Mouse (Mus musculus) heart, embryonic 10.5 days (tissue): Measurements from ENCODE around the gene Galr3. TPM values are rescaled to one million over a fixed set of nuclear protein-coding genes. Genes with fewer than 3 reads are reported as not detected.
"Not testable (repeated sequence)": the region's sequence is repeated elsewhere in the genome, so short reads cannot be mapped to it uniquely, and the experiment has no call there.

Source experiments
- DNase-seq: peaks from one replicate; pipeline ENCODE4 v3.0.0-alpha.2; 2017; ENCODE audit warnings: low spot score
- H3K27ac ChIP-seq: fragments of 300-500 bp; sonication (generic); 2 replicates; pipeline ENCODE4 v1.5.1; 2016; ENCODE audit warnings: mild to moderate bottlenecking
- H3K27me3 ChIP-seq: fragments of 300-500 bp; sonication (generic); 2 replicates; pipeline ENCODE4 v1.6.1; 2016; ENCODE audit warnings: mild to moderate bottlenecking; ENCODE audit not compliant: poor library complexity, insufficient read depth, severe bottlenecking
- H3K36me3 ChIP-seq: fragments of 300-500 bp; sonication (generic); 2 replicates; pipeline ENCODE4 v1.6.1; 2016; ENCODE audit warnings: mild to moderate bottlenecking, moderate library complexity
- H3K4me1 ChIP-seq: fragments of 300-500 bp; sonication (generic); 2 replicates; pipeline ENCODE4 v1.6.1; 2016; ENCODE audit warnings: mild to moderate bottlenecking
- H3K4me3 ChIP-seq: fragments of 300-500 bp; sonication (generic); 2 replicates; pipeline ENCODE4 v1.5.1; 2016; ENCODE audit warnings: mild to moderate bottlenecking, moderate library complexity
- H3K9me3 ChIP-seq: fragments of 300-500 bp; sonication (generic); 2 replicates; pipeline ENCODE4 v1.6.1; 2016; ENCODE audit warnings: mild to moderate bottlenecking, moderate library complexity
- WGBS: fragments of 180-500 bp; shearing (Covaris S2); methylation state at CpG from one replicate; pipeline ENCODE4 v1.1.7; 2016; 5-methylcytosine and 5-hydroxymethylcytosine counted together
- polyA plus RNA-seq: library from polyadenylated mRNA; unstranded; fragments of >200 nt; fragmentation: Nextera tagmentation; extraction: Ambion mirVana; gene quantifications from 2 replicates; pipeline ENCODE4 v1.2.1, GENCODE M21; 2016

The Galr3 gene
- polyA plus RNA-seq, 1 experiment from 2014 or later = 0.26 TPM

DNA sequence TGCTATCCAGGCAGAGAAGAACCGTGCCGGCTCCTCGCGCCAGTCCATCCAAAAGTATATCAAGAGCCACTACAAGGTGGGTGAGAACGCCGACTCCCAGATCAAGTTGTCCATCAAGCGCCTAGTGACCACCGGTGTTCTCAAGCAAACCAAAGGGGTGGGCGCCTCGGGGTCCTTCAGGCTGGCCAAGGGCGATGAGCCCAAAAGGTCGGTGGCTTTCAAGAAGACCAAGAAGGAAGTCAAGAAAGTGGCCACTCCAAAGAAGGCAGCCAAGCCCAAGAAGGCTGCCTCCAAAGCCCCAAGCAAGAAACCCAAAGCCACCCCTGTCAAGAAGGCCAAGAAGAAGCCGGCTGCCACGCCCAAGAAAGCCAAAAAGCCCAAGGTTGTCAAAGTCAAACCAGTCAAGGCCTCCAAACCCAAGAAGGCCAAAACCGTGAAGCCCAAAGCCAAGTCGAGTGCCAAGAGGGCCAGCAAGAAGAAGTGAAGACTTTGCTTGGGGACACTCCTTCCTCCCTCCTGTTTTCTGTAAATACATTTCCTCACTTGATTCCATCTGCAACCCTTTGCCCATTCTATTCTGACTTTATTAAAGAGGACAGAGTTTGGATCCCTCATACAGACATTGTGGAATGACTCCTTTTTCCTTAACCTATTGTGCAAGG lies 12.7 kb upstream of the Galr3 start:
- whole genome bisulfite sequencing = 32% methylated on average over 16 of the region's 16 CpGs
- H3K27me3 ChIP-seq = peaks cover 18% of the 10 kb centered on the region; the same call in 1 of the 2 replicates

DNA sequence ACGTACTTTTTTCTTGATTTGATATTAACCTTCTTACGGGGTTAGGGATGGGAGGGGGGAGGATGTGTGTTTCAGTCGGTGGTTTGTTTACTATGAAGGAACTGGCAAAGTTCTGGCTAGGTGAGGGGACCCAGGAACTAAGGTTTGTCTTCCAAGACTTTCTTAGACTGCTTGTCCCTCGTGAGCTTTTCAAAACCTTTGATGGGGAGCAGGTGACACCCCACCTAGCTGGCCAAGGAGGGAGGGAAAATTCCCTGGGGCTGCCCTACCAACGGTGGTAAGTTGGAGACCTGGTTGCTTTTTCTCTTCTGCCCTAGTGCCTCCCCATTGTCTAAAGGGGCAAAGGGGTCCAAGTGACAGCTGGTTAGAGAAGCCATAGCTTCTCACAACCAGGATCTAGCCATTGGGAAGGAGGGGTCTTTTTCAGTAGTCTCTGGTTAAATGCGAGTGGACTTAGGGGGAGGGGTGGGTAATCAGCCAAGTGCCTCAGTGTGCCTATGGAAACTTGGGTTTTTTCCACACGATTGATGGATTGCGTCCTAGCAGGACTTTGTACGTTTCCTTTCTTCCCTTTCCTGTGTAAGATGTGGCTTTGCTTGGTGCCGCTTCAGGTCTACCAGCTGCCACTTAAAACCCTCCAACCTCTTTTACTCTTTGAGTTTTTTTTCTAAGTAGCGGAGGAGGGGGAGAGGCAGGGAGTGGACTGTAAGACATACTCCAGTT lies 12.0 kb upstream of the Galr3 start:
- WGBS = 16% methylated on average over 11 of the region's 11 CpGs
- Histone ChIP-seq H3K27me3 (peaks cover 18% of the 10 kb centered on the region; the same call in 1 of the 2 replicates), H3K36me3 (no peaks in the 10 kb centered on the region), H3K4me3 (peak overlapping the region; percentile 83), H3K9me3 (no peaks in the 10 kb centered on the region), H3K27ac (peak overlapping the region; percentile 100), H3K4me1 (peaks cover 48% of the 10 kb centered on the region)
- no peak for DNase-seq

More for the DNA sequence above, 12.7 kb upstream of the Galr3 start:
- peak overlapping the region; percentile 83 for H3K4me3 ChIP-seq
- peak overlapping the region; percentile 100 for H3K27ac ChIP-seq
- DNase-seq = peak; percentile 85
- no peaks in the 10 kb centered on the region for H3K36me3 ChIP-seq
- H3K9me3 ChIP-seq = no peaks in the 10 kb centered on the region
- peaks cover 48% of the 10 kb centered on the region for H3K4me1 ChIP-seq

DNA sequence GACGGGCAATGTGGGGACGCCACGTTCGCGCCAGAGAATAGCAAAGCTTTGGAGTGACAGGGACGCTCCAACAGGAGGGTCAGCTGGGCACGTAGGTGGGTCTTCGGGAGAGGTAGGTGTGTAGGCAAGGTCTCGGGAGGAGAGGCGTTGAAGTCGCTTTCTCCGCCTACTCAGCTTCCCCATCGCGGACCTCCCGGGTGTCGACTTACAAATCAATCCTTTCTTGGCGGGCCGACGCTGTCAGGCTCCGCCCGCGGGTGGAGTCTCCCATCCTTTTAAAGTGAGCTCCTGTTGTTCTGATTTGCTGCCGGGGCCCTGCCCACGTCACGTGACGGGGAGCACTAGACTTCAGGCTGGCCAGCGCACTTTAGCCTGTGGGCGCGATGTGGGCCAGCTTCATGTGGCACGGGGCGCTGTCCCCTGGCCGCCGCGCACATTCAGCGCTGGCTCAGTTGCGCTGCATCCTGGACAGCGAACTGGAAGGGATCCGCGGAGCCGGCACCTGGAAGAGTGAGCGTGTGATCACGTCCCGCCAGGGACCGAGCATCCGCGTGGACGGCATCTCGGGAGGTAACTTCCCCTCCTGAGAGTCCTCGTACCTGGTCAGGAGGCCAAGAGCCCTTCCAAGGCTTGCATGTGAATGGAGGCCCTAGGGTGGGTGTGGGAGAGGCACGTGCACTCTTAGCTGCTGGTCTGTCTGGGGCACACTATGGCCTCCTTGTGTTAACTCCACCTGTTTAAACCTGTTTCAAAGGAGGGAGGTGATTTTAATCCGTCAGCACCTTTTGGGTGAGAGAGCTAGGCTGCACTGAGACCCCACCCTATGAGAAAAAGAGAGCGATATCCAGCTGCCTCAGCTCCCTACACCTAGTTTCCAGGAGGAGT lies 10.9 kb upstream of the Galr3 start:
- Histone ChIP-seq H3K4me3 (peak overlapping the region; percentile 83), H3K27me3 (0 out of 2 replicates have a peak, but pooled peaks cover 10% of the 10 kb centered on the region), H3K36me3 (peaks cover 2% of the 10 kb centered on the region; the same call in 1 of the 2 replicates), H3K4me1 (peaks cover 42% of the 10 kb centered on the region), H3K27ac (peak overlapping the region; percentile 100), H3K9me3 (no peaks in the 10 kb centered on the region)
- WGBS = 1% methylated on average over 52 of the region's 52 CpGs
- DNase-seq = peak; percentile 97

DNA sequence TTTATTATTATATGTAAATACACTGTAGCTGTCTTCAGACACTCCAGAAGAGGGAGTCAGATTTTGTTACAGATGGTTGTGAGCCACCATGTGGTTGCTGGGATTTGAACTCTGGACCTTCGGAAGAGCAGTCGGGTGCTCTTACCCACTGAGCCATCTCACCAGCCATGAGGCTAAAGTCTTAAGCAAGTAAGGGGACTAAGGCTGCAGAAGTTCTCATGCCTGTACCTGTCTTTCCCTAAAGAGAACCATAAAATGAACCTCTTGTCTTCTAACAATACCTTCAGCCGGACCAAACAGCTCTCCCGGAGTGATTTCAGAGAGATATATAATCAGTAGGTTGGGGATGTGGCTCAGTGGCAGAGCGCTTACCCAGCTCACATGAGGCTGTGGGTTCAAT lies 9.8 kb upstream of the Galr3 start:
- Histone ChIP-seq H3K36me3 (peaks cover 12% of the 10 kb centered on the region), H3K4me1 (peaks cover 37% of the 10 kb centered on the region), H3K27me3 (peaks cover 13% of the 10 kb centered on the region; the same call in 1 of the 2 replicates)
- not testable (repeated sequence) for H3K9me3 ChIP-seq, DNase-seq, H3K4me3 ChIP-seq, H3K27ac ChIP-seq
- WGBS = 91% methylated on average over 5 of the region's 5 CpGs

DNA sequence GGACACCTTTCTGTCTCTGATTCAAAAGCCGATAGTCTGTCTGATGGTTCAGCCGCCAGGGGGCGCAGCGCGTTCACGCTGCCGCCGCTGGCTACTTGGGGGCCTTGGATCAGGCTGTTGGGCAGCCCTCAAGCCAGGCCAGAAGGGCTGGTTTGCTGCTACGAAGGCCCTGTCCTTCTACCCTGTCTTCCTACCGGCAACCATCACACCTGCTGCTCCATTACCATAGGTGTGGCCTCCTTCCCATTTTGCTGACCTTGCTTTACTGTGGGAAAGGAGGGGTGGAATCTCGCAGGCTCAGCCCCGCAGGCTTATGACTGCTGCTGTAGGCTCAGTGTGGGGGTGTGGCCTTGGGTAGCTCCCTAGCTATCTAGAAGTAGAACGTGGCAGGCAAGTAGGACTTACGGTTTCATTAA lies 3.8 kb upstream of the Galr3 start:
- Histone ChIP-seq H3K4me1 (peaks cover 32% of the 10 kb centered on the region), H3K27me3 (peaks cover 58% of the 10 kb centered on the region), H3K4me3 (peak overlapping the region; percentile 6; the same call in 1 of the 2 replicates), H3K36me3 (peaks cover 16% of the 10 kb centered on the region), H3K9me3 (no peaks in the 10 kb centered on the region), H3K27ac (no peak overlapping the region)
- peak; percentile 91 for DNase-seq
- 11% methylated on average over 14 of the region's 14 CpGs for WGBS

DNA sequence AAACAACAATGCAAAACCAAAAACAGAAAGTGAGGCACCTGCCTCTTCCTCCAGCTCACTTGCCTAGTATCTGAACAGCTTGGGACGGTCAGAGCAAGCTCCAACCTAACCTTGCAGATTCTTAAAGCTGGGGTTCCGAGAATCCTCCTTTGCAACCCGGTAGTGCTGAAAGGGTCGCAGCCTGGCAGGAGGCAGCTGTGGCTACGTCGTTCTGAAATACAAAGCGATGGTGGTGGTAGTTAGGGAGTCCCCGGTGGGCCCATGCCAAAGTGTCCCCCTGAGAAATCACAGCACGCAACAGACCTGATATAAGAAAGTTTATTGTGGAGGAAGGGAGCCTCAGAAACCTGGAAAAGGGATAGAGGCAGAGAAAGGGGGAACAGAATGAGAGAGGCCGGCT lies 3.4 kb upstream of the Galr3 start:
- Histone ChIP-seq H3K27me3 (peaks cover 63% of the 10 kb centered on the region), H3K4me3 (no peak overlapping the region)
- WGBS = 63% methylated on average over 10 of the region's 10 CpGs

DNA sequence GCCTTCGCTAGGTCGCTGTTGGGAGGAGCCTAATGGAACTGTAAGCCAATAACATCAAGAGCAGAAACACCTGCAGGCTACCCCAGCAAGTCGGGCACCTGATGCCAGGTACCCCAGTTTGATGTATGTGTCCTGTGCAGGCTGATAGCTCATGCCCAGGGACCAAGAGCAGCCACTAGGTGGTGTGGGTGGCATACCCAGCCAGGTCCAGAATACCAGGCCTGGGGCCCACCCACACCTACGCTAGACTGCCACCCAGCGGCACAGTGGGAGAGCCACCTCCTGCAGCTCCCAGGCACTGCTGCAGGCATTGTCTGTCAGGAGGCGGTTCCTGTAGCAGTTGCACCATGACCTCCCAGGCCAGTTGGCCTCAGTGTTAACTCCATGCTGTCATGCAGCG lies 2.8 kb upstream of the Galr3 start:
- WGBS = 13% methylated on average over 7 of the region's 7 CpGs

More for the DNA sequence above, 3.4 kb upstream of the Galr3 start:
- Histone ChIP-seq H3K36me3 (peaks cover 16% of the 10 kb centered on the region), H3K4me1 (peaks cover 36% of the 10 kb centered on the region), H3K9me3 (no peaks in the 10 kb centered on the region), H3K27ac (no peak overlapping the region)
- no peak for DNase-seq

DNA sequence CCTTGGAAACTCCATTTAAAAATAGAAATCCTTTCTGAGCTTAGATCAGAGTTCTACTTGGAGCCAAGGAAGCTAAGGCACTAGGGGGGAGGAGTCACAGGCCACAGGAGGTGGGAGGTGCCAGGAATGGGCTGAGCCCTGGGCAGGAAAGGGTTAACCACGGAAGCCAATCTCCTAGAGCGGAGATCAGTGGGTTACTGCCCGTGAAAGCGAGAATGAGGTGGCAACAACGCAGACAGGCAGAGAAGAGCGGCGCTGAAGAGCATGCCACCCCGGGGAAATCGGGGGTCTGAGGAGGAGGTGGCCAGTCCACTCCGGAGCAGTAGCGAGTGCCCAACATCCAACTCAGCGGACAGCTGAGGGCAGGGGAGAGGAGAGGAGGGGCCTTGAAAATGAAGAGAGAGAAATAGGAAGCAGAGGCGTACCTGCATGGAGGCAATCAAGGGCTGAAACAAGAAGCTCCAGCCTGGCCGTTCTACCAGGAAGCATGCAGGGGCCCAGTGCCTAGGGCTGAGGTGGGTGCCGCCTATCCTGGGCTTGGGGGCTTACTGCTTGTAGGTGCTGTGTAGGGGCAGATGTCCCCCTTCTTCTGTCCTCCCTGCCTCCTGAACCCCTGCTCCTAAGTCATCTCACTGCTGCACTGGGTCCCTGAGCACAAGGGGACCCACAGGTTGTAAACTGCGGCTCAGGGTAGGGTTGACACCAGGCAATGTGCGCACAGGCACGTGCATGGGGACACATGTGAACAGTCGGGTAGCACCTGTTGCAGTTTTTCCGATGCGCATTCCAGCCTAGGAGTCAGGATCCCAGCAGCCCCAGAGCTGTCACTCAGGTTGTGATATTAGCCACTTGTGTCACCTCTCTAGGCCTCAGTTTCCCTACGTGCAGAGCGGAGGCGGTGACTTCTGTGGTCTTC lies 926 bp upstream of the Galr3 start:
- H3K27ac ChIP-seq = no peak overlapping the region
- WGBS = 21% methylated on average over 24 of the region's 24 CpGs
- DNase-seq = no peak
- peaks cover 37% of the 10 kb centered on the region for H3K4me1 ChIP-seq
- H3K36me3 ChIP-seq = peaks cover 14% of the 10 kb centered on the region
- H3K27me3 ChIP-seq = peaks cover 82% of the 10 kb centered on the region
- H3K4me3 ChIP-seq = peak overlapping the region; percentile 41
- no peaks in the 10 kb centered on the region for H3K9me3 ChIP-seq

More for the DNA sequence above, 2.8 kb upstream of the Galr3 start:
- peaks cover 16% of the 10 kb centered on the region for H3K36me3 ChIP-seq
- H3K27ac ChIP-seq = no peak overlapping the region
- DNase-seq = peak; percentile 94
- H3K27me3 ChIP-seq = peaks cover 68% of the 10 kb centered on the region
- H3K9me3 ChIP-seq = no peaks in the 10 kb centered on the region
- H3K4me1 ChIP-seq = peaks cover 37% of the 10 kb centered on the region
- H3K4me3 ChIP-seq = no peak overlapping the region

DNA sequence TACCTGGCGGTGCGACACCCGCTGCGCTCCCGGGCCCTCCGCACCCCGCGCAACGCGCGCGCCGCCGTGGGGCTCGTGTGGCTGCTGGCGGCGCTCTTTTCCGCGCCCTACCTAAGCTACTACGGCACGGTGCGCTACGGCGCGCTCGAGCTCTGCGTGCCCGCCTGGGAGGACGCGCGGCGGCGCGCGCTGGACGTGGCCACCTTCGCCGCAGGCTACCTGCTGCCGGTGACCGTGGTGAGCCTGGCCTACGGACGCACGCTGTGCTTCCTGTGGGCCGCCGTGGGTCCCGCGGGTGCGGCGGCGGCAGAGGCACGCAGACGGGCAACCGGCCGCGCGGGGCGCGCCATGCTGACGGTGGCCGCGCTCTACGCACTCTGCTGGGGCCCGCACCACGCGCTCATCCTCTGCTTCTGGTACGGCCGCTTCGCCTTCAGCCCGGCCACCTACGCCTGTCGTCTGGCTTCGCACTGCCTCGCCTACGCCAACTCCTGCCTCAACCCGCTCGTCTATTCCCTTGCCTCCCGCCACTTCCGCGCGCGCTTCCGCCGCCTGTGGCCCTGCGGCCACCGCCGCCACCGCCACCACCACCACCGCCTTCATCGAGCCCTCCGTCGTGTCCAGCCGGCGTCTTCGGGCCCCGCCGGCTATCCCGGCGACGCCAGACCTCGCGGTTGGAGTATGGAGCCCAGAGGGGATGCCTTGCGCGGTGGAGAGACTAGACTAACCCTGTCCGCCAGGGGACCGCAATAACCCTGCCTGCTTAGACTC lies 1.2 kb downstream of the Galr3 start:
- Histone ChIP-seq H3K27me3 (peaks cover 83% of the 10 kb centered on the region), H3K27ac (peak overlapping the region; percentile 80), H3K4me1 (peaks cover 36% of the 10 kb centered on the region), H3K4me3 (peak overlapping the region; percentile 69), H3K36me3 (no peaks in the 10 kb centered on the region), H3K9me3 (no peaks in the 10 kb centered on the region)
- no peak for DNase-seq
- under 1% methylated on average over 105 of the region's 105 CpGs for WGBS

DNA sequence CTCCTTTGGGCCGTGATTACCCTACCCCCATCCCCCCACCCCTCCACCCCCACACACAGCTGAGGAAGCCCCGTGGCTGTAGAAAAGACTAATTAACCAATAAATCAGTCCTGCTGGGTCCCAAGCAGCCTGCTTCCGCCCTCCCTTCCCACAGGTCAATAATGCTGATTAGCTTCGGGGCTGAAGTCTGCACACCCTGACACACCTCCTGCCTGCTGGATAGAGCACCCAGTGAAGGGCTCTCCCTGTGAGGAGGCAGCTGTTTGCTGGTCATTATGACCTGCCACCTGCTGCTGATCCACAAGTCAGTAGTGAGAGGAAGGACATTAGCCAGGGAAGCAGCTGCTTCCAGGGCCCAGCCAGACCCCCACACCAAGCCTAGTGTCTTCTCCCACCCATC lies 3.2 kb downstream of the Galr3 start:
- Histone ChIP-seq H3K36me3 (no peaks in the 10 kb centered on the region), H3K4me3 (no peak overlapping the region), H3K9me3 (no peaks in the 10 kb centered on the region), H3K27ac (no peak overlapping the region), H3K4me1 (peaks cover 25% of the 10 kb centered on the region), H3K27me3 (peaks cover 72% of the 10 kb centered on the region)
- 28% methylated on average over 4 of the region's 4 CpGs for WGBS
- DNase-seq = no peak

DNA sequence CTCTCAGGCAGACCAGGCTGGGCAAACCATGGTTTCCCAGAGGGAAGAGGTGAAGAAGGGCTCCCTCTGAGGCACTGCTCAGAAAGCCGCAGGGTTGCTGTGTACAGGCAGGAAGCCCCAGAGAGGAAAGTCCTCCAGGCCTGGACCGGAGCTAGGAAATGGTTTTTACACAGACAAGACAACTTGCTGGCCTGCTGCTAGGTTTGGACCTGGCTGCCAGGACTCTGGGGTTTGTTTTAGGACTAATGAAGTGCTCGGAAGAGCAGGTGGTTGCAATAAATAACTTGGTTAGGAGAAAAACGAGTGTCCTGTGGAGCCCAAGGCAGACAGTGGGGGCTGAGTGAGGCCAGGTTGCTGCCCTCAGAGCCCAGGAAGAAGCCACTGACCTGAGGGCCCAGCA lies 6.5 kb downstream of the Galr3 start:
- peaks cover 39% of the 10 kb centered on the region for H3K27me3 ChIP-seq
- H3K9me3 ChIP-seq = no peaks in the 10 kb centered on the region
- peaks cover 23% of the 10 kb centered on the region for H3K4me1 ChIP-seq
- 74% methylated on average over 4 of the region's 4 CpGs for WGBS
- H3K4me3 ChIP-seq = no peak overlapping the region
- no peak overlapping the region for H3K27ac ChIP-seq
- H3K36me3 ChIP-seq = peaks cover 11% of the 10 kb centered on the region
- no peak for DNase-seq
